Mouse (Mus musculus): ENCODE measurements around the gene Swi5.

- TF ChIP-seq GATA1 (IDR thresholded peaks at IDR 0.05; ENCODE audit: low read length) (no peak), TAL1 (IDR thresholded peaks at IDR 0.05; ENCODE audit: low read length) (no peak)
These were observed 27.2 kb downstream of the Swi5 start for GRCm38 (mm10) chr2:32260635-32261034.
